Mouse (Mus musculus): ENCODE results near the gene Tle4.

- no peak for TF ChIP-seq POLR2A (IDR thresholded peaks at IDR 0.05; ENCODE audit: insufficient read depth, low read depth, low read length)
- no peak for TF ChIP-seq CTCF (IDR thresholded peaks at IDR 0.05)
Measured at GRCm38 (mm10) chr19:14506875-14507670, 90.8 kb downstream of the Tle4 start.

All from heart, adult 2 months (tissue).